Mouse (Mus musculus): ENCODE measurements around the gene Gm28372. TPM values are rescaled to one million over a fixed set of nuclear protein-coding genes. Genes with fewer than 3 reads are reported as not detected.

Gene Gm28372
- polyA plus RNA-seq, 1 experiment from 2014 or later: not detected

GRCm38 (mm10) chr2:130383205-130383604 lies 21.8 kb upstream of the Gm28372 start:
- H3K4me2 ChIP-seq (replicated peaks; ENCODE audit: low read depth, low read length): no peak overlapping the region
- no peak overlapping the region for H3K27ac ChIP-seq (ENCODE audit: low read depth, low read length)
- H3K9me3 ChIP-seq (ENCODE audit: control insufficient read depth, low read length): no peaks in the 10 kb centered on the region
- WGBS: 48% methylated on average over 3 of the region's 3 CpGs
- H3K9ac ChIP-seq (ENCODE audit: low read depth, low read length): no peak overlapping the region
- no peak for DNase-seq (ENCODE audit: low spot score)
- ATAC-seq (ENCODE audit: low FRiP score): no peak
- H3K36me3 ChIP-seq (ENCODE audit: control insufficient read depth, insufficient read depth, low read length): no peaks in the 10 kb centered on the region
- no peaks in the 10 kb centered on the region for H3K4me1 ChIP-seq (replicated peaks; ENCODE audit: control insufficient read depth, insufficient read depth, low read length)
- H3K4me3 ChIP-seq (ENCODE audit: low read depth, low read length): no peak overlapping the region
- no peaks in the 10 kb centered on the region for H3K27me3 ChIP-seq (ENCODE audit: control insufficient read depth, insufficient read depth, low read length)

GRCm38 (mm10) chr2:130383895-130384294 lies 21.1 kb upstream of the Gm28372 start:
- no peak overlapping the region for H3K4me2 ChIP-seq (replicated peaks; ENCODE audit: low read depth, low read length)
- H3K27me3 ChIP-seq (ENCODE audit: control insufficient read depth, insufficient read depth, low read length): no peaks in the 10 kb centered on the region
- H3K9ac ChIP-seq (ENCODE audit: low read depth, low read length): no peak overlapping the region
- ATAC-seq (ENCODE audit: low FRiP score) (no peak), DNase-seq (ENCODE audit: low spot score) (no peak)
- no peaks in the 10 kb centered on the region for H3K36me3 ChIP-seq (ENCODE audit: control insufficient read depth, insufficient read depth, low read length)
- H3K9me3 ChIP-seq (ENCODE audit: control insufficient read depth, low read length): no peaks in the 10 kb centered on the region
- 80% methylated on average over 6 of the region's 6 CpGs for WGBS
- H3K4me1 ChIP-seq (replicated peaks; ENCODE audit: control insufficient read depth, insufficient read depth, low read length): no peaks in the 10 kb centered on the region
- H3K27ac ChIP-seq (ENCODE audit: low read depth, low read length): no peak overlapping the region
- no peak overlapping the region for H3K4me3 ChIP-seq (ENCODE audit: low read depth, low read length)

- Histone ChIP-seq H3K4me1 (replicated peaks; ENCODE audit: control insufficient read depth, insufficient read depth, low read length) (no peaks in the 10 kb centered on the region), H3K27me3 (ENCODE audit: control insufficient read depth, insufficient read depth, low read length) (no peaks in the 10 kb centered on the region), H3K4me3 (ENCODE audit: low read depth, low read length) (no peak overlapping the region), H3K4me2 (replicated peaks; ENCODE audit: low read depth, low read length) (no peak overlapping the region), H3K9me3 (ENCODE audit: control insufficient read depth, low read length) (no peaks in the 10 kb centered on the region), H3K27ac (ENCODE audit: low read depth, low read length) (no peak overlapping the region), H3K36me3 (ENCODE audit: control insufficient read depth, insufficient read depth, low read length) (no peaks in the 10 kb centered on the region), H3K9ac (ENCODE audit: low read depth, low read length) (no peak overlapping the region)
- WGBS: 76% methylated on average over 1 of the region's 1 CpGs
- ATAC-seq (ENCODE audit: low FRiP score) (no peak), DNase-seq (ENCODE audit: low spot score) (no peak)
Observed at GRCm38 (mm10) chr2:130386212-130386611, 18.8 kb upstream of the Gm28372 start.

GRCm38 (mm10) chr2:130388796-130389195 lies 16.2 kb upstream of the Gm28372 start:
- DNase-seq (ENCODE audit: low spot score) (peak; percentile 13), ATAC-seq (ENCODE audit: low FRiP score) (no peak)
- no peak overlapping the region for H3K27ac ChIP-seq (ENCODE audit: low read depth, low read length)
- H3K27me3 ChIP-seq (ENCODE audit: control insufficient read depth, insufficient read depth, low read length): no peaks in the 10 kb centered on the region
- H3K4me1 ChIP-seq (replicated peaks; ENCODE audit: control insufficient read depth, insufficient read depth, low read length): no peaks in the 10 kb centered on the region
- no peaks in the 10 kb centered on the region for H3K36me3 ChIP-seq (ENCODE audit: control insufficient read depth, insufficient read depth, low read length)
- WGBS: 74% methylated on average over 2 of the region's 2 CpGs
- no peak overlapping the region for H3K4me3 ChIP-seq (ENCODE audit: low read depth, low read length)
- no peak overlapping the region for H3K4me2 ChIP-seq (replicated peaks; ENCODE audit: low read depth, low read length)
- H3K9me3 ChIP-seq (ENCODE audit: control insufficient read depth, low read length): no peaks in the 10 kb centered on the region
- no peak overlapping the region for H3K9ac ChIP-seq (ENCODE audit: low read depth, low read length)

GRCm38 (mm10) chr2:130390993-130391625 lies 13.9 kb upstream of the Gm28372 start:
- DNase-seq (ENCODE audit: low spot score): no peak
- H3K4me2 ChIP-seq (replicated peaks; ENCODE audit: low read depth, low read length): no peak overlapping the region
- 81% methylated on average over 11 of the region's 11 CpGs for WGBS

GRCm38 (mm10) chr2:130392836-130393235 lies 12.2 kb upstream of the Gm28372 start:
- ATAC-seq (ENCODE audit: low FRiP score): no peak

More at GRCm38 (mm10) chr2:130390993-130391625, 13.9 kb upstream of the Gm28372 start:
- Histone ChIP-seq H3K4me3 (ENCODE audit: low read depth, low read length) (no peak overlapping the region), H3K9me3 (ENCODE audit: control insufficient read depth, low read length) (no peaks in the 10 kb centered on the region), H3K36me3 (ENCODE audit: control insufficient read depth, insufficient read depth, low read length) (no peaks in the 10 kb centered on the region), H3K9ac (ENCODE audit: low read depth, low read length) (no peak overlapping the region), H3K27me3 (ENCODE audit: control insufficient read depth, insufficient read depth, low read length) (no peaks in the 10 kb centered on the region), H3K27ac (ENCODE audit: low read depth, low read length) (no peak overlapping the region), H3K4me1 (replicated peaks; ENCODE audit: control insufficient read depth, insufficient read depth, low read length) (no peaks in the 10 kb centered on the region)
- no peak for ATAC-seq (ENCODE audit: low FRiP score)

GRCm38 (mm10) chr2:130395696-130396095 lies 9.3 kb upstream of the Gm28372 start:
- H3K4me3 ChIP-seq (ENCODE audit: low read depth, low read length): no peak overlapping the region
- H3K9ac ChIP-seq (ENCODE audit: low read depth, low read length): no peak overlapping the region
- DNase-seq (ENCODE audit: low spot score) (no peak), ATAC-seq (ENCODE audit: low FRiP score) (no peak)
- no peaks in the 10 kb centered on the region for H3K9me3 ChIP-seq (ENCODE audit: control insufficient read depth, low read length)
- H3K4me2 ChIP-seq (replicated peaks; ENCODE audit: low read depth, low read length): no peak overlapping the region
- WGBS: 94% methylated on average over 11 of the region's 11 CpGs
- H3K27ac ChIP-seq (ENCODE audit: low read depth, low read length): no peak overlapping the region
- H3K36me3 ChIP-seq (ENCODE audit: control insufficient read depth, insufficient read depth, low read length): no peaks in the 10 kb centered on the region
- no peaks in the 10 kb centered on the region; the same call in none of the 2 replicates for H3K27me3 ChIP-seq (ENCODE audit: control insufficient read depth, insufficient read depth, low read length)
- H3K4me1 ChIP-seq (replicated peaks; ENCODE audit: control insufficient read depth, insufficient read depth, low read length): peaks cover 6% of the 10 kb centered on the region; the same call in 1 of the 2 replicates

More at GRCm38 (mm10) chr2:130392836-130393235, 12.2 kb upstream of the Gm28372 start:
- 89% methylated on average over 3 of the region's 3 CpGs for WGBS
- DNase-seq (ENCODE audit: low spot score): no peak
- no peak overlapping the region for H3K27ac ChIP-seq (ENCODE audit: low read depth, low read length)
- H3K4me3 ChIP-seq (ENCODE audit: low read depth, low read length): no peak overlapping the region
- H3K4me1 ChIP-seq (replicated peaks; ENCODE audit: control insufficient read depth, insufficient read depth, low read length): peaks cover 4% of the 10 kb centered on the region; the same call in 1 of the 2 replicates
- H3K4me2 ChIP-seq (replicated peaks; ENCODE audit: low read depth, low read length): no peak overlapping the region
- H3K27me3 ChIP-seq (ENCODE audit: control insufficient read depth, insufficient read depth, low read length): no peaks in the 10 kb centered on the region
- H3K9ac ChIP-seq (ENCODE audit: low read depth, low read length): no peak overlapping the region
- no peaks in the 10 kb centered on the region for H3K36me3 ChIP-seq (ENCODE audit: control insufficient read depth, insufficient read depth, low read length)
- no peaks in the 10 kb centered on the region for H3K9me3 ChIP-seq (ENCODE audit: control insufficient read depth, low read length)

GRCm38 (mm10) chr2:130397186-130397985 lies 7.7 kb upstream of the Gm28372 start, which contains the start of gene Cpxm1:
Gene Cpxm1 (minus strand): TSS chr2:130397574.
- Histone ChIP-seq H3K4me1 (replicated peaks; ENCODE audit: control insufficient read depth, insufficient read depth, low read length) (peaks cover 6% of the 10 kb centered on the region; the same call in 1 of the 2 replicates), H3K9ac (ENCODE audit: low read depth, low read length) (peak within 1 kb of the TSS; percentile 67), H3K27ac (ENCODE audit: low read depth, low read length) (0 out of 2 replicates have a peak within 1 kb of the TSS, but pooled peaks have one; percentile 8), H3K4me3 (ENCODE audit: low read depth, low read length) (peak within 1 kb of the TSS; percentile 44), H3K27me3 (ENCODE audit: control insufficient read depth, insufficient read depth, low read length) (no peaks in the 10 kb centered on the region; the same call in none of the 2 replicates), H3K4me2 (replicated peaks; ENCODE audit: low read depth, low read length) (peak within 1 kb of the TSS; percentile 97), H3K36me3 (ENCODE audit: control insufficient read depth, insufficient read depth, low read length) (no peaks in the 10 kb centered on the region), H3K9me3 (ENCODE audit: control insufficient read depth, low read length) (no peaks in the 10 kb centered on the region)
- DNase-seq (ENCODE audit: low spot score) (peak; percentile 77), ATAC-seq (ENCODE audit: low FRiP score) (peak; percentile 87)
- WGBS: under 1% methylated on average over 39 of the region's 53 CpGs
